Mouse (Mus musculus): Measurements from ENCODE around the gene Coasy. TPM values are rescaled to one million over a fixed set of nuclear protein-coding genes. Genes with fewer than 3 reads are reported as not detected.

Gene Coasy
- total RNA-seq, 1 experiment from 2014 or later: 97.6 TPM

GRCm38 (mm10) chr11:101062971-101063675, 19.2 kb upstream of the Coasy start:
- DNase-seq: no peak

- DNase-seq: peak; percentile 74
These were observed 18.6 kb upstream of the Coasy start for GRCm38 (mm10) chr11:101063676-101064327.

- DNase-seq: no peak
These were observed 17.9 kb upstream of the Coasy start for GRCm38 (mm10) chr11:101064462-101064861.

- peak; percentile 60 for DNase-seq
These were observed 17.4 kb upstream of the Coasy start for GRCm38 (mm10) chr11:101065002-101065401.

GRCm38 (mm10) chr11:101066549-101067412, 15.6 kb upstream of the Coasy start:
- peak; percentile 93 for DNase-seq

GRCm38 (mm10) chr11:101069391-101070188, 12.8 kb upstream of the Coasy start, which contains the start of gene Naglu:
Gene Naglu (plus strand): TSS chr11:101070012.
- peak; percentile 99 for DNase-seq

GRCm38 (mm10) chr11:101070189-101070527, 12.2 kb upstream of the Coasy start:
- DNase-seq: no peak

GRCm38 (mm10) chr11:101070987-101071386, 11.4 kb upstream of the Coasy start:
- DNase-seq: no peak

GRCm38 (mm10) chr11:101071810-101072428, 10.4 kb upstream of the Coasy start:
- DNase-seq: no peak

GRCm38 (mm10) chr11:101078121-101078520, 4.2 kb upstream of the Coasy start, which contains the start of gene Hsd17b1:
Gene Hsd17b1 (plus strand): TSS chr11:101078411.
- DNase-seq: no peak

GRCm38 (mm10) chr11:101079746-101080145, 2.6 kb upstream of the Coasy start:
- DNase-seq: no peak

GRCm38 (mm10) chr11:101080421-101080820, 1.9 kb upstream of the Coasy start:
- DNase-seq: no peak

- DNase-seq: no peak
These were observed 706 bp upstream of the Coasy start for GRCm38 (mm10) chr11:101081659-101082058.

- peak; percentile 55 for DNase-seq
These were observed 825 bp downstream of the Coasy start for GRCm38 (mm10) chr11:101083083-101083697.

- no peak for DNase-seq
These were observed 1.9 kb downstream of the Coasy start for GRCm38 (mm10) chr11:101084246-101084645.

GRCm38 (mm10) chr11:101084811-101085210, 2.4 kb downstream of the Coasy start:
- no peak for DNase-seq

GRCm38 (mm10) chr11:101085617-101086322, 3.4 kb downstream of the Coasy start:
- no peak for DNase-seq

- no peak for DNase-seq
These were observed 3.9 kb downstream of the Coasy start for GRCm38 (mm10) chr11:101086323-101086674.

- peak; percentile 96 for DNase-seq
These were observed 4.7 kb downstream of the Coasy start, which contains the start of gene Mlx for GRCm38 (mm10) chr11:101086756-101087681. Gene Mlx (plus strand): TSS chr11:101087277.
